Mouse (Mus musculus): ENCODE results near the gene 4930519G04Rik. TPM values are rescaled to one million over a fixed set of nuclear protein-coding genes. Genes with fewer than 3 reads are reported as not detected.
"Not testable (repeated sequence)": the region's sequence is repeated elsewhere in the genome, so short reads cannot be mapped to it uniquely, and the experiment has no call there.

Gene 4930519G04Rik
- not detected in 2 replicates for polyA plus RNA-seq (2015; fragmentation: Nextera tagmentation; extraction: Ambion mirVana)

GRCm38 (mm10) chr5:114853364-114853763, at the start of gene 4930519G04Rik:
TSS of gene 4930519G04Rik (plus strand) at chr5:114853664.
- H3K9ac ChIP-seq; H3K4me3 ChIP-seq; H3K9me3 ChIP-seq; H3K27me3 ChIP-seq; H3K4me1 ChIP-seq (replicated peaks); ATAC-seq (ENCODE audit: low FRiP score); H3K4me2 ChIP-seq; H3K36me3 ChIP-seq; H3K27ac ChIP-seq: not testable (repeated sequence)
- WGBS, result 78% methylated on average over 3 of the region's 5 CpGs

- 80% methylated on average over 13 of the region's 13 CpGs for WGBS
- H3K36me3 ChIP-seq, result peaks cover 96% of the 10 kb centered on the region
- H3K9ac ChIP-seq, result no peak overlapping the region; the same call in 1 of the 2 replicates
- H3K9me3 ChIP-seq, result no peaks in the 10 kb centered on the region
- H3K4me2 ChIP-seq, result no peak overlapping the region
- no peaks in the 10 kb centered on the region for H3K27me3 ChIP-seq
- H3K4me3 ChIP-seq, result no peak overlapping the region
- H3K4me1 ChIP-seq (replicated peaks), result peaks cover 17% of the 10 kb centered on the region
- H3K27ac ChIP-seq, result no peak overlapping the region
- ATAC-seq (ENCODE audit: low FRiP score), result no peak
These were observed 49.1 kb upstream of the 4930519G04Rik start for GRCm38 (mm10) chr5:114804335-114804734.

- H3K4me3 ChIP-seq, result no peak overlapping the region
- peaks cover 23% of the 10 kb centered on the region for H3K4me1 ChIP-seq (replicated peaks)
- H3K36me3 ChIP-seq, result peaks cover 96% of the 10 kb centered on the region
- no peak for ATAC-seq (ENCODE audit: low FRiP score)
- H3K27ac ChIP-seq, result no peak overlapping the region
- H3K27me3 ChIP-seq, result no peaks in the 10 kb centered on the region
- no peak overlapping the region for H3K9ac ChIP-seq
- H3K4me2 ChIP-seq, result no peak overlapping the region
- no peaks in the 10 kb centered on the region for H3K9me3 ChIP-seq
- 27% methylated on average over 3 of the region's 3 CpGs for WGBS
These were observed 48.5 kb upstream of the 4930519G04Rik start for GRCm38 (mm10) chr5:114804958-114805357.

GRCm38 (mm10) chr5:114805436-114806350, 47.8 kb upstream of the 4930519G04Rik start:
- Histone ChIP-seq H3K4me1 (replicated peaks) (peaks cover 26% of the 10 kb centered on the region), H3K36me3 (peaks cover 91% of the 10 kb centered on the region), H3K9me3 (no peaks in the 10 kb centered on the region), H3K9ac (peak overlapping the region; percentile 62), H3K27me3 (no peaks in the 10 kb centered on the region), H3K27ac (peak overlapping the region; percentile 66; the same call in 1 of the 2 replicates), H3K4me3 (no peak overlapping the region), H3K4me2 (no peak overlapping the region)
- no peak for ATAC-seq (ENCODE audit: low FRiP score)
- WGBS, result 67% methylated on average over 15 of the region's 15 CpGs

GRCm38 (mm10) chr5:114806636-114807035, 46.8 kb upstream of the 4930519G04Rik start:
- Histone ChIP-seq H3K27ac (peak overlapping the region; percentile 62), H3K9me3 (no peaks in the 10 kb centered on the region), H3K4me1 (replicated peaks) (peaks cover 35% of the 10 kb centered on the region), H3K36me3 (peaks cover 85% of the 10 kb centered on the region), H3K4me3 (no peak overlapping the region), H3K9ac (no peak overlapping the region), H3K4me2 (no peak overlapping the region), H3K27me3 (no peaks in the 10 kb centered on the region)
- 89% methylated on average over 8 of the region's 8 CpGs for WGBS
- no peak for ATAC-seq (ENCODE audit: low FRiP score)

GRCm38 (mm10) chr5:114807063-114807462, 46.4 kb upstream of the 4930519G04Rik start:
- Histone ChIP-seq H3K9ac (no peak overlapping the region), H3K4me3 (no peak overlapping the region), H3K9me3 (no peaks in the 10 kb centered on the region), H3K27me3 (no peaks in the 10 kb centered on the region), H3K36me3 (peaks cover 82% of the 10 kb centered on the region), H3K27ac (0 out of 2 replicates have a peak overlapping the region, but pooled peaks have one; percentile 62), H3K4me2 (no peak overlapping the region), H3K4me1 (replicated peaks) (peaks cover 39% of the 10 kb centered on the region)
- 49% methylated on average over 9 of the region's 9 CpGs for WGBS
- no peak for ATAC-seq (ENCODE audit: low FRiP score)

GRCm38 (mm10) chr5:114807468-114807867, 46.0 kb upstream of the 4930519G04Rik start:
- ATAC-seq (ENCODE audit: low FRiP score), result no peak
- peaks cover 44% of the 10 kb centered on the region for H3K4me1 ChIP-seq (replicated peaks)
- H3K36me3 ChIP-seq, result peaks cover 81% of the 10 kb centered on the region
- no peaks in the 10 kb centered on the region for H3K27me3 ChIP-seq
- WGBS, result 29% methylated on average over 8 of the region's 8 CpGs
- no peaks in the 10 kb centered on the region for H3K9me3 ChIP-seq
- no peak overlapping the region for H3K4me2 ChIP-seq
- H3K9ac ChIP-seq, result no peak overlapping the region
- H3K27ac ChIP-seq, result 0 out of 2 replicates have a peak overlapping the region, but pooled peaks have one; percentile 62
- no peak overlapping the region for H3K4me3 ChIP-seq

- no peaks in the 10 kb centered on the region for H3K9me3 ChIP-seq
- no peaks in the 10 kb centered on the region for H3K27me3 ChIP-seq
- H3K4me1 ChIP-seq (replicated peaks), result peaks cover 48% of the 10 kb centered on the region
- ATAC-seq (ENCODE audit: low FRiP score), result no peak
- 75% methylated on average over 6 of the region's 6 CpGs for WGBS
- H3K27ac ChIP-seq, result no peak overlapping the region
- no peak overlapping the region for H3K4me2 ChIP-seq
- H3K4me3 ChIP-seq, result no peak overlapping the region
- peaks cover 77% of the 10 kb centered on the region for H3K36me3 ChIP-seq
- no peak overlapping the region for H3K9ac ChIP-seq
These were observed 45.6 kb upstream of the 4930519G04Rik start for GRCm38 (mm10) chr5:114807893-114808292.

GRCm38 (mm10) chr5:114808385-114808784, 45.1 kb upstream of the 4930519G04Rik start:
- no peak overlapping the region for H3K4me3 ChIP-seq
- H3K27ac ChIP-seq, result no peak overlapping the region
- peaks cover 72% of the 10 kb centered on the region for H3K36me3 ChIP-seq
- H3K4me1 ChIP-seq (replicated peaks), result peaks cover 49% of the 10 kb centered on the region
- no peak for ATAC-seq (ENCODE audit: low FRiP score)
- no peaks in the 10 kb centered on the region for H3K9me3 ChIP-seq
- no peaks in the 10 kb centered on the region for H3K27me3 ChIP-seq
- no peak overlapping the region for H3K9ac ChIP-seq
- H3K4me2 ChIP-seq, result no peak overlapping the region
- 87% methylated on average over 8 of the region's 8 CpGs for WGBS

GRCm38 (mm10) chr5:114809181-114809756, 44.2 kb upstream of the 4930519G04Rik start:
- Histone ChIP-seq H3K4me3 (no peak overlapping the region), H3K27me3 (no peaks in the 10 kb centered on the region), H3K9ac (peak overlapping the region; percentile 15; the same call in 1 of the 2 replicates), H3K4me1 (replicated peaks) (peaks cover 49% of the 10 kb centered on the region), H3K9me3 (no peaks in the 10 kb centered on the region), H3K36me3 (peaks cover 63% of the 10 kb centered on the region), H3K27ac (0 out of 2 replicates have a peak overlapping the region, but pooled peaks have one; percentile 41), H3K4me2 (no peak overlapping the region)
- ATAC-seq (ENCODE audit: low FRiP score), result no peak
- 79% methylated on average over 10 of the region's 10 CpGs for WGBS

GRCm38 (mm10) chr5:114809826-114810225, 43.6 kb upstream of the 4930519G04Rik start:
- ATAC-seq (ENCODE audit: low FRiP score), result no peak
- H3K4me3 ChIP-seq, result no peak overlapping the region
- no peak overlapping the region for H3K4me2 ChIP-seq
- H3K27ac ChIP-seq, result no peak overlapping the region
- H3K9ac ChIP-seq, result 0 out of 2 replicates have a peak overlapping the region, but pooled peaks have one; percentile 15
- peaks cover 49% of the 10 kb centered on the region for H3K4me1 ChIP-seq (replicated peaks)
- H3K9me3 ChIP-seq, result no peaks in the 10 kb centered on the region
- H3K27me3 ChIP-seq, result no peaks in the 10 kb centered on the region
- peaks cover 59% of the 10 kb centered on the region for H3K36me3 ChIP-seq
- 91% methylated on average over 5 of the region's 5 CpGs for WGBS

GRCm38 (mm10) chr5:114813525-114814181, 39.8 kb upstream of the 4930519G04Rik start:
- WGBS, result under 1% methylated on average over 42 of the region's 50 CpGs
- H3K9ac ChIP-seq, result peak overlapping the region; percentile 94
- H3K27ac ChIP-seq, result peak overlapping the region; percentile 98
- peaks cover 36% of the 10 kb centered on the region for H3K4me1 ChIP-seq (replicated peaks)
- peak; percentile 97 for ATAC-seq (ENCODE audit: low FRiP score)
- H3K4me3 ChIP-seq, result peak overlapping the region; percentile 82
- H3K36me3 ChIP-seq, result peaks cover 27% of the 10 kb centered on the region
- H3K9me3 ChIP-seq, result no peaks in the 10 kb centered on the region
- no peaks in the 10 kb centered on the region for H3K27me3 ChIP-seq
- H3K4me2 ChIP-seq, result peak overlapping the region; percentile 61

Measured in hindbrain, embryonic 13.5 days (tissue).